Mouse (Mus musculus) forebrain, embryonic 14.5 days (tissue): ENCODE measurements around the gene Gm10282. TPM values are rescaled to one million over a fixed set of nuclear protein-coding genes. Genes with fewer than 3 reads are reported as not detected.

Experiments used
- polyA plus RNA-seq: library from polyadenylated mRNA; unstranded; fragments of >200 nt; fragmentation: Nextera tagmentation; extraction: Ambion mirVana; gene quantifications from 2 replicates; pipeline ENCODE4 v1.2.1, GENCODE M21; 2014

Gm10282 gene
- polyA plus RNA-seq, 1 experiment from 2014 or later, result 31.0 TPM

Other genes starting within 250 kb of the Gm10282 start
- gene Olfr373, start 222.1 kb downstream of the Gm10282 start, polyA plus RNA-seq, result not detected in 2 replicates
- 0.04 TPM in 1 of 2 replicates, not detected in the other for gene Olfr374, start 198.2 kb downstream of the Gm10282 start, polyA plus RNA-seq
- gene Tpm4, start 170.3 kb downstream of the Gm10282 start, polyA plus RNA-seq, result 247 and 252 TPM in 2 replicates
- gene Rab8a, start 144.1 kb downstream of the Gm10282 start, polyA plus RNA-seq, result 85.6 and 86.7 TPM in 2 replicates
- gene Hsh2d, start 115.6 kb downstream of the Gm10282 start, polyA plus RNA-seq, result not detected in 2 replicates
- not detected in 2 replicates for gene Cib3, start 92.4 kb downstream of the Gm10282 start, polyA plus RNA-seq
- not detected in 2 replicates for gene Gm11034, start 91.6 kb downstream of the Gm10282 start, polyA plus RNA-seq
- gene Fam32a, start 85.5 kb downstream of the Gm10282 start, polyA plus RNA-seq, result 87.4 and 92.9 TPM in 2 replicates
- 214 TPM in 2 replicates for gene Ap1m1, start 65.2 kb downstream of the Gm10282 start, polyA plus RNA-seq
- 3.7 and 4.2 TPM in 2 replicates for gene Klf2, start 13.8 kb upstream of the Gm10282 start, polyA plus RNA-seq
- gene Eps15l1, start 116.2 kb upstream of the Gm10282 start, polyA plus RNA-seq, result 57.8 and 65.5 TPM in 2 replicates
- gene Calr3, start 138.6 kb upstream of the Gm10282 start, polyA plus RNA-seq, result 1.0 and 1.1 TPM in 2 replicates
- 14.8 and 17.1 TPM in 2 replicates for gene 1700030K09Rik, start 138.6 kb upstream of the Gm10282 start, polyA plus RNA-seq
- 33.2 and 42.6 TPM in 2 replicates for gene Cherp, start 170.0 kb upstream of the Gm10282 start, polyA plus RNA-seq
- 5.8 and 6.6 TPM in 2 replicates for gene Slc35e1, start 187.4 kb upstream of the Gm10282 start, polyA plus RNA-seq
- gene Med26, start 243.0 kb upstream of the Gm10282 start, polyA plus RNA-seq, result 11.8 and 14.7 TPM in 2 replicates